Mouse (Mus musculus) liver, adult 2 months (tissue): ENCODE data around the gene Cntn5. TPM values are rescaled to one million over a fixed set of nuclear protein-coding genes. Genes with fewer than 3 reads are reported as not detected.
"Not testable (repeated sequence)": the region's sequence is repeated elsewhere in the genome, so short reads cannot be mapped to it uniquely, and the experiment has no call there.

Experiments used
- DNase-seq: peaks from one replicate; pipeline ENCODE4 v3.0.0-alpha.2; 2011; ENCODE audit warnings: low read depth, low spot score; ENCODE audit errors: extremely low read depth
- H3K27ac ChIP-seq: fragments of 200-500 bp; replicated peaks from 2 replicates; pipeline ENCODE4 v1.5.1; 2012; ENCODE audit warnings: low read depth, mild to moderate bottlenecking, control low read depth, inconsistent platforms, low read length; ENCODE audit not compliant: insufficient read depth
- H3K27me3 ChIP-seq: fragments of 200-500 bp; 2 replicates; pipeline ENCODE4 v1.6.1; 2012; ENCODE audit warnings: mild to moderate bottlenecking, moderate library complexity, low read length, inconsistent platforms; ENCODE audit not compliant: control insufficient read depth, insufficient read depth
- H3K36me3 ChIP-seq: fragments of 200-500 bp; 2 replicates; pipeline ENCODE4 v1.6.1; 2012; ENCODE audit warnings: low read length, inconsistent platforms; ENCODE audit not compliant: control insufficient read depth, insufficient read depth
- H3K4me1 ChIP-seq: fragments of 200-500 bp; 2 replicates; pipeline ENCODE4 v1.6.1; 2011; ENCODE audit warnings: low read length; ENCODE audit not compliant: control insufficient read depth, insufficient read depth
- H3K4me3 ChIP-seq: fragments of 200-500 bp; 2 replicates; pipeline ENCODE4 v1.5.1; 2011; ENCODE audit warnings: low read depth, mild to moderate bottlenecking, control low read depth, low read length, moderate library complexity; ENCODE audit not compliant: insufficient read depth
- H3K79me2 ChIP-seq: fragments of 200-500 bp; 2 replicates; pipeline ENCODE4 v1.6.1; 2012; ENCODE audit warnings: inconsistent platforms, mild to moderate bottlenecking, low read length, moderate library complexity; ENCODE audit not compliant: control insufficient read depth, insufficient read depth
- H3K9ac ChIP-seq: fragments of 200-500 bp; 2 replicates; pipeline ENCODE4 v1.6.1; 2012; ENCODE audit warnings: low read depth, mild to moderate bottlenecking, control low read depth, inconsistent platforms, low read length
- CTCF ChIP-seq: fragments of 200-500 bp; IDR thresholded peaks from 2 replicates; pipeline ENCODE4 v1.5.1; 2011; ENCODE audit warnings: low read depth, low read length, control low read depth
- POLR2A ChIP-seq: fragments of 200-500 bp; IDR thresholded peaks from 2 replicates; pipeline ENCODE4 v1.6.1; 2011; ENCODE audit warnings: low read length, control low read depth; ENCODE audit not compliant: insufficient read depth; ENCODE audit errors: extremely low read depth
- WGBS: fragments of 180-500 bp; shearing (Covaris S2); methylation state at CpG from one replicate; pipeline ENCODE4 v1.1.7; 2018; 5-methylcytosine and 5-hydroxymethylcytosine counted together
- polyA plus RNA-seq: library from polyadenylated mRNA; depleted of rRNA; stranded (reverse); fragments of >200 nt; gene quantifications from 2 replicates; pipeline ENCODE4 v1.2.3, GENCODE M21; 2012
- total RNA-seq: library from RNA; depleted of rRNA; stranded (reverse); fragments of >200 nt; gene quantifications from 2 replicates; pipeline ENCODE4 v1.2.3, GENCODE M21; 2014

The Cntn5 gene
- total and polyA plus RNA-seq, 2 experiments = not detected

DNA sequence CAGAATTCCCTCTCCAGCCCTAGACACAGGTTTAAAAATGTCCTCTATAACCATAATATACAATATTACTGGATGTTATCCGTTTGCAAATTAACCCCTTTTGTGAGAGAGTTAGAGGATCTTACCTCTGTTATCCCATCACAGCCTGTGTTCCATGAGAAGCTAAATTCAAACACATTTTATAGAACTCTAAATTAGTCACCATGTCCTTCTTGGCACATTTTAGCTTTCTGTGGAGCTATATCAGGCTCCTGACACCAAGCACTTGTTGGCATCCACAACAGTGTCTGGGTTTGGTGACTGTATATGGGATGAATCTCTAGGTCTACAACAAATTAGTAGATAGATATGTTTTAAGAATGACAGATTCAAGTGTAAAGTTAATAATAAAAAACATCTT lies 253.9 kb downstream of the Cntn5 start:
- Histone ChIP-seq H3K9ac (no peak overlapping the region), H3K79me2 (no peaks in the 10 kb centered on the region), H3K27ac (no peak overlapping the region), H3K27me3 (no peaks in the 10 kb centered on the region), H3K4me1 (no peaks in the 10 kb centered on the region), H3K36me3 (no peaks in the 10 kb centered on the region), H3K4me3 (no peak overlapping the region)
- DNase-seq = no peak
- 53% methylated on average over 1 of the region's 1 CpGs for WGBS
- TF ChIP-seq CTCF (no peak), POLR2A (no peak)

DNA sequence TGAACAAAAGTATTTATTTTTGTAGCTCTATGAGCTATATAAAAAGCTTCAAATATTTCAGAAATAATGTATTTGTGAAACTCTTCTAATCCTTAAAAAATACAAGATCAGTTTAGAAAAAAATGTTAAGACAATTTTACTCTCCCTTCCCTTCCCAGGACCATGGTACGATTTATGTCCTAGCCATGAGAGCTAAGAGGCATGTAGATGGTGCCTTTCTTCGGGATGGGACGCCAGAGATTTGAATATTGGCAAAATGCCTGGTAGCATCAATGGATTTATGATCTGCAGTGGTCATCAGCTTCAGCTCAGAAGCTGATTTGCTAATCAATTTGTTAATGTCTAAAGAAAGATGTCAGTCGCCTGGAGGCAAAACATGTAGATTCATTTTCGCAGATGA lies 258.6 kb downstream of the Cntn5 start:
- Histone ChIP-seq H3K27ac (no peak overlapping the region), H3K4me1 (no peaks in the 10 kb centered on the region), H3K36me3 (no peaks in the 10 kb centered on the region), H3K9ac (no peak overlapping the region), H3K4me3 (no peak overlapping the region), H3K27me3 (no peaks in the 10 kb centered on the region), H3K79me2 (no peaks in the 10 kb centered on the region)
- TF ChIP-seq CTCF (no peak), POLR2A (no peak)
- WGBS = 84% methylated on average over 5 of the region's 5 CpGs
- DNase-seq = no peak

DNA sequence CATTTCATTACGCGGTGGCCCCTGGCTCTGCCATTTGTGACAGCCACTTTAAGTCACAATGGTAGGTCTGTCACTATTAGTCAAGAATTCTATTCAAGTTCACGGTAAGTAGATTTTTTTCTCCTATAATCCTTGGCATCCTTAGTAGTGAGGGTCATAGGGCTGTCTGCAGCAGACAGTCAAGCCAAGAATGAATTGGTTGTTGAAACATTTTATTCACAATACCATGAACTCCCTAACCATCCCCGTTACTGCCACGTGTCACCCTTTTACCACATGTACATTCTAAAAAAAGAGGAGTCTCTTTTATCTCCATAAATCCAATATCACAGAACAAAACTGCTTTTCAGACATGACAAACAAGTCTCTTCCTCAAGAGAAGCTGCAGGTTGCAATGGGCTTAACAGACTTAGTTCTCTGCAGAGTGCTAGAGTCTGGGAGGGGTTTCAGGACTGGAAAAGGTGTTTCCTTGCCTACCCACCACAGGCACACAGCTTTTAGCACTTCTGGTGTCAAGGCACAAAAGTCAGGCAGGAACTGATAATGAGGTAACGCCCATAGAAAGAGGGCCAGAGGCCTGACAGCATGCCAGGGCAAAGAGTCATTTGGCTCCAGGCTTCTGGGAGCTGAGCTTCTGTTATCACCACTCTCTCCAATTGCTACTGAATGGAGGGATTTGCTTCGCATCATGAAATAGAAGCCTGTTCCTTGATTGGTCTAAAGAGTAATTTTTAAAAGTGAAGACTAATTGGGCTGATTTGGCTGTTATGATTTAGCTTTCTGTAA lies 259.3 kb downstream of the Cntn5 start:
- H3K36me3 ChIP-seq = no peaks in the 10 kb centered on the region
- no peak for DNase-seq
- no peak overlapping the region for H3K27ac ChIP-seq
- H3K9ac ChIP-seq = no peak overlapping the region
- no peaks in the 10 kb centered on the region for H3K4me1 ChIP-seq
- TF ChIP-seq CTCF (no peak), POLR2A (no peak)
- 64% methylated on average over 7 of the region's 7 CpGs for WGBS
- H3K27me3 ChIP-seq = no peaks in the 10 kb centered on the region
- H3K4me3 ChIP-seq = no peak overlapping the region
- H3K79me2 ChIP-seq = no peaks in the 10 kb centered on the region

DNA sequence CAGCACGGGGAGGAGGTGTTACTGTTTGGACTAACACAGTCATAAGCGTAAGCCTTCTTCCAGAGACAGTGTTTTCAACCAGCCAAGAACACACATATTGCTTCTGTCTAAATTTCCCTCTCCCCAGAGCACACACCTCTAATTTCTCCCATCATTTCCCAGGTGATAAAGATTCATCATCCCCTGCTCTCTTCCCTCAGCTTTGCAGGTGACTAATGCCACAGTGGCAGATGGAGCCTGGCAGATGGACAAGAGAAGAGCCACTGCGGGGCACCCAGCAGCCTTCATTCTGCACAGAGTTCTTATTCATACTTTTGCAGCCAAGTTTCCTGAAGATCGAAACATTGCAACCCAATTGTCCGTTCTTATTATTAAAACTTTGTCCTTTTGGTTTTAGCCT lies 286.5 kb downstream of the Cntn5 start:
- no peaks in the 10 kb centered on the region for H3K4me1 ChIP-seq
- H3K27ac ChIP-seq = no peak overlapping the region
- DNase-seq = no peak
- H3K27me3 ChIP-seq = no peaks in the 10 kb centered on the region
- H3K36me3 ChIP-seq = no peaks in the 10 kb centered on the region
- no peak overlapping the region for H3K4me3 ChIP-seq
- WGBS = 70% methylated on average over 5 of the region's 5 CpGs
- no peaks in the 10 kb centered on the region for H3K79me2 ChIP-seq
- no peak for TF ChIP-seq POLR2A
- no peak for TF ChIP-seq CTCF
- H3K9ac ChIP-seq = no peak overlapping the region

DNA sequence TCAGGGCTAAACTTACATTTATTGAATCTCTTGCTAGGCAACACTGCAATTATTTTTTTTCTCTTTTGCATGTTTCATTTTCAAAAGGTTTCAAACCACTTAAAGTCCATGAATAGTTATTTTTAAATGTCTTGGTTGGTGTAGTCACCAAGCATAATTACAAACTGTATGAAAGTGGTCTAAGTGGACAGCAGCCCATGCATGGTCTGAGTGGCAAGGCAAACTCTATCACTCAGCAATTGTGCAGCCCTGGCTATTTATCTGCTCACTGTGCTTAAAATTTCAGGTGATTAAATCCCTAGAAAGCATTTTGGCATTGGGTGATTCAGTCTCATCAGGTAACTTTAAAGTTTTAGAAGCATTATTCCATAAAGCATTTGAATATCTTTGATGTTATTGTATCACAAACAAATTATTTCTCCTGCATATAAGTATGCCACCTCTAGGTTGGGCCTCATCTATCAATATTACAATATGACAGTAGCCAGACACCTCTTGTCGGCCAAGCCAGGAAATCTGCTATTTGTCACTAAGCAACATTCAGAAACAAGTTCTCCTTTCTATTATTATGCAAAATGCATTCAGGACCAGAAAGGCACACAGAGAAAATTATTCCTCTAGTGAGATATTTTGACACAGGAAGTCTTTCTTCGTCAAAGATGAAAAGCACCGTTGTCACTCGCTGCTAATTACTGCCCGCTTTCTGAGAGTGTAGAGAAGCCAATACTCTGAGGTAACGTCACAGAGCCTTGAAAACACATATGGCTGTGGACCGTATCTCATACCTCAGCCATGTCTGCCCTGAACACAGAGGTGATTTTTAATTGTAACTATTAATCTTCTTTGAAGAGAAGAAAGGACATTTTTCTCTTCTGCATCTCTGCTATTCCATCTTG lies 329.0 kb downstream of the Cntn5 start:
- H3K4me1 ChIP-seq = no peaks in the 10 kb centered on the region
- no peak overlapping the region for H3K27ac ChIP-seq
- H3K79me2 ChIP-seq = no peaks in the 10 kb centered on the region
- no peak for DNase-seq
- no peak overlapping the region for H3K4me3 ChIP-seq
- H3K36me3 ChIP-seq = no peaks in the 10 kb centered on the region
- no peak for TF ChIP-seq POLR2A
- no peak for TF ChIP-seq CTCF
- no peaks in the 10 kb centered on the region for H3K27me3 ChIP-seq
- no peak overlapping the region for H3K9ac ChIP-seq
- 80% methylated on average over 7 of the region's 7 CpGs for WGBS

DNA sequence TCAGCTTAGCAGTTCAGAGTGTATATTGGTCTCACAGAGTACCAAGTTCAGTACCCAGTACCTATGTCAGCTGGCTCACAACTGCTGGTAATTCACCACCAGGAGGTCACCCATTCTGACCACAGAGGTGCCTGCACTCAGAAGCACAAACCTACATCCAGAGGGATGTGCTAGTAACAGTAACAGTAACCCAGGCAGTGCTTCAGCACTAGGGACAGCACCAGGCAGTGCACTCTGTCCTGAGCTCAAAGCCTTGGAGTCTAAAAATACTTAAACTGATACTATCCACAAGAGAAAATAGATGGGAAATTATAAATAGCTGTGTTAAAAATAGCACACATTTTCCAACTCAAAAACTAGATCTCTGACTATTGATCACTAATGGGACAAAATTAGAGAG lies 334.7 kb downstream of the Cntn5 start:
- no peak overlapping the region for H3K27ac ChIP-seq
- no peaks in the 10 kb centered on the region for H3K4me1 ChIP-seq
- no peaks in the 10 kb centered on the region for H3K36me3 ChIP-seq
- no peak for TF ChIP-seq CTCF
- no peak overlapping the region for H3K4me3 ChIP-seq
- H3K27me3 ChIP-seq = no peaks in the 10 kb centered on the region
- H3K9ac ChIP-seq = no peak overlapping the region
- no peaks in the 10 kb centered on the region for H3K79me2 ChIP-seq
- no peak for DNase-seq

DNA sequence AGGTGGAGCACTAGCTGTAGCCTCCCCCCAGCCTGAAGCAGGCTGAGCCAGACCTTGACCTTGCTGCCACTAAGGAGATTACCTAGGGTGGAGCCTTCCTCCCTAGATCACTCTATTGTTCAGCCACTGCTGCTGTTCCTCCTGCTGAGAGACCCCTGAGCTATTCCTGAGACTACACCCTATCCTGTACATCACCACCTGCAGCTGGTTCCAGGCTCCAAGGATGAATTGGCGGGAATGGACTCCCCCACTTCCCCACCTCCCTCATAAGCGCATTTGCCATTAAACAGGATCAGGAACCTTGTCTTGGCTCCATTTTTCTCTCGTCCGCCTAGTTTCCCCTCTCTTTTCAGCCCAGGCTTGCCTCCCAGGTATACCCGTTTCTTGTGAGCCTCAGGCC lies 363.7 kb downstream of the Cntn5 start:
- H3K9ac ChIP-seq, DNase-seq, H3K4me1 ChIP-seq, H3K36me3 ChIP-seq, H3K27me3 ChIP-seq, H3K79me2 ChIP-seq, H3K4me3 ChIP-seq, H3K27ac ChIP-seq: not testable (repeated sequence)
- WGBS = 68% methylated on average over 5 of the region's 5 CpGs
